Mouse (Mus musculus) forebrain, embryonic 13.5 days (tissue): ENCODE data around the gene Cog6. TPM values are rescaled to one million over a fixed set of nuclear protein-coding genes. Genes with fewer than 3 reads are reported as not detected.
A peak's percentile ranks its signal among the peaks of the same experiment; 100 is the strongest.

Experiments used
- ATAC-seq: fragments of 200-750 bp; cut with Nextera tagmentation; 2 replicates; pipeline ENCODE4 v1.8.0; 2017
- H3K27ac ChIP-seq: fragments of 300-500 bp; sonication (generic); 2 replicates; pipeline ENCODE4 v1.5.1; 2015; ENCODE audit warnings: inconsistent platforms, mild to moderate bottlenecking, moderate library complexity
- H3K27me3 ChIP-seq: fragments of 300-500 bp; sonication (generic); 2 replicates; pipeline ENCODE4 v1.6.1; 2015; ENCODE audit warnings: mild to moderate bottlenecking, inconsistent platforms
- H3K36me3 ChIP-seq: fragments of 300-500 bp; sonication (generic); 2 replicates; pipeline ENCODE4 v1.6.1; 2015; ENCODE audit warnings: mild to moderate bottlenecking, inconsistent platforms; ENCODE audit not compliant: poor library complexity, severe bottlenecking
- H3K4me1 ChIP-seq: fragments of 300-500 bp; sonication (generic); 2 replicates; pipeline ENCODE4 v1.6.1; 2015; ENCODE audit warnings: inconsistent platforms
- H3K4me2 ChIP-seq: fragments of 300-500 bp; sonication (generic); 2 replicates; pipeline ENCODE4 v1.6.1; 2015; ENCODE audit warnings: inconsistent platforms, mild to moderate bottlenecking, moderate library complexity
- H3K4me3 ChIP-seq: fragments of 300-500 bp; sonication (generic); 2 replicates; pipeline ENCODE4 v1.5.1; 2015; ENCODE audit warnings: mild to moderate bottlenecking, inconsistent platforms
- H3K9ac ChIP-seq: fragments of 300-500 bp; sonication (generic); 2 replicates; pipeline ENCODE4 v1.6.1; 2015; ENCODE audit warnings: mild to moderate bottlenecking, inconsistent platforms
- H3K9me3 ChIP-seq: fragments of 300-500 bp; sonication (generic); replicated peaks from 2 replicates; pipeline ENCODE4 v1.6.1; 2016; ENCODE audit warnings: inconsistent platforms
- WGBS: fragments of 180-500 bp; shearing (Covaris S2); methylation state at CpG from one replicate; pipeline ENCODE4 v1.1.7; 2015; 5-methylcytosine and 5-hydroxymethylcytosine counted together
- polyA plus RNA-seq: library from polyadenylated mRNA; unstranded; fragments of >200 nt; fragmentation: Nextera tagmentation; extraction: Ambion mirVana; gene quantifications from 2 replicates; pipeline ENCODE4 v1.2.1, GENCODE M21; 2015

Gene Cog6
- polyA plus RNA-seq, result 55.2 and 55.4 TPM in 2 replicates

DNA sequence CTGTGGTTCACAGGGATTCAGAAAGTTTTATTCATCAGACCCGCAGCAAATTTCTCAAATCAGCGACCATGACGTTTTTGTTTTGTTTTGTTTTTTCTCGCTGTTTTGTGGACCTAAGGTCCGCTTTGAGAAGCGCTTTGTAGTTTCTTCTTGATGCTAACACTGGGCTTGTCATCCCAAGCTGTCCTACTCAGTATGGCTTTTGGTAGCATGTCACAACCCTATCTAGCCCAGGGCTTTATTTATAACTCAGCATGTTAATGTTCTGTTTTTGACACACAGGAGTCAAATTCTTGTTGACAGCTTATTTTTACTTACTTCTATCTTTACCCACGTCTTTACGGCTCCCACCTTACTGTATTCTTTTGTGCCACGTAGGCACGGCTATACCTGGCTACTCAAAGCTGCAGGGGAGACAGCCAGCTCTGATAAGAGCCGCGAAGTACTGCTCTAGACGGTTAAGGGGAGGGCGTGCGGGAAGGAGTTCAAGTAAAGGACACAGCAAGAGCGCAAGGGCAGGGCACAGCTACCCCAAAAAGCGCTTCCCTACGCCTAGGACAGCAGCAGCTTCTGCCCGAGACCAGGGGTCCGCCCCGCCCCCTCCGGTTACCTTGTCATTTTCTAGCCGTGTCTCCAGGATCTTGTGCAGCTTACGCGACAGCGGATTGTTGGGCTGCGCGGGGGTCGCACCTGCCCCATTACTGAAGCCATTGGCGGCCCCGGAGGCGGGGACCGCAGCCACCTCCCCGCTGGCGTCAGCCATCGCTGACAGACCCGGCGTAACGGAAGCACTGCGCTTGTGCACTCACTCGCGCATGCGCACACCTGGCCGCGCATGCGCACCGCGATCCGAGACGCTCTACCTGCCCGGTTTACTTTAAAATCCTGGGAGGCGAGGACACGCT lies at the start of gene Cog6:
TSS of gene Cog6 (minus strand) at position 802 of the 905 bp plus-strand sequence.
- peaks cover 25% of the 10 kb centered on the region for H3K36me3 ChIP-seq
- H3K4me2 ChIP-seq, result peak within 1 kb of the TSS; percentile 76
- H3K9ac ChIP-seq, result peak within 1 kb of the TSS; percentile 83
- peak; percentile 95 for ATAC-seq
- H3K27me3 ChIP-seq, result no peaks in the 10 kb centered on the region
- H3K4me1 ChIP-seq, result peaks cover 9% of the 10 kb centered on the region
- 6% methylated on average over 53 of the region's 53 CpGs for WGBS
- H3K9me3 ChIP-seq, result no peaks in the 10 kb centered on the region
- H3K4me3 ChIP-seq, result peak within 1 kb of the TSS; percentile 79
- 0 out of 2 replicates have a peak within 1 kb of the TSS, but pooled peaks have one; percentile 25 for H3K27ac ChIP-seq

DNA sequence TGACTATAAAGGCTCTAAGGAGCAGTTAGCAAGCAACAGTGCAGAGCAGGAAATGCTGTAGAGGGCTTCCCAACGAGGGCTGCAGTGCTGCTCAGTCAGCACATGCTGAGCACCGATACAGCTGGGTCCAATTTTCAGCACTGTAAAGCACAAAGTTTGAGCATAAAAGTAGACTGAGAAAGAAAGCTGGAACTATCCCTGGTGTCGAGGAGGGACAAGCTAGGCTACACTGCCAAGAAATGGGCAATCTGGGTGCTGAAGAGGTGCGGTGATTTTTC lies 49.0 kb upstream of the Cog6 start:
- ATAC-seq, result no peak

DNA sequence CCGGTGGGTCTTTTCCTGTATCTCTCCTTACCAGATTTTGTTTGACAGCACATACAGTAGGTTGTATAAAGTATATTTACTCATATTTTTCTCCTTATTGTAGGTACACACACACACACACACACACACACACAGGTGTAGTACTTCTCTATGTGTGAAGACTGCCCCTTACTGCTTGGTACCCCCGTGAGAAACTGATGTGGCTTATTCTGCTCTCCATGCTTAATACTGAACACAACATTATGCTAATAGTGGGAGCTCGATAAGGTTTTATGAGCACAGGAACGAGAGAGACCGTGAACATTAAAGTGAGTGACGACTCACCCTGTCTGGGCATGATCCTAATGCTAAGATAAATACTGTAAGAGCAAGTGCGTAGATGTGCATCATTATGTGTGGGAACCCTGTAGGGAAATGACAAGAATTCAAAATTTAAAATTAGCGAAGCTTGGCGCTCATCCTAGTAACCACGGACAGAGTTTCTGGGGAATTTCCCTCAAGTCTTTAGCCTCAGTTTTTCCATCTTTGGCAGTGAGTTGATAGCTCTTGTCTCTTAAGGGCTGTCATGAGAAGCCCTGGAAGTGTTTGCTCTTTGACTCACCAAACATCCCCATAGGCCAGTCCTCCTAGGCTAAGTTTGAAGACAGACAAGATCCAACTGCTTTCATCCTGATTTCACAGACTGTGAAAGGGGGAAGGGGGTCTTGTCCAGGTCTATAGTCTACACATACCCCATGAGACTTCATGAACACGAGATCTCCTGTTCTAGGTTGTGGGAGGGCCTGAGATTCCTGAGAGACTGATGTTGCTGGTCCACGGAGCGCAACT lies 48.4 kb upstream of the Cog6 start:
- ATAC-seq, result no peak
- H3K9me3 ChIP-seq, result no peaks in the 10 kb centered on the region
- no peak overlapping the region for H3K4me3 ChIP-seq
- no peaks in the 10 kb centered on the region for H3K27me3 ChIP-seq
- no peaks in the 10 kb centered on the region for H3K36me3 ChIP-seq
- no peak overlapping the region for H3K9ac ChIP-seq
- no peak overlapping the region for H3K4me2 ChIP-seq
- 88% methylated on average over 13 of the region's 13 CpGs for WGBS
- peaks cover 12% of the 10 kb centered on the region; the same call in 1 of the 2 replicates for H3K4me1 ChIP-seq
- no peak overlapping the region for H3K27ac ChIP-seq

More for the DNA sequence above, 49.0 kb upstream of the Cog6 start:
- Histone ChIP-seq H3K36me3 (no peaks in the 10 kb centered on the region), H3K4me3 (no peak overlapping the region), H3K9ac (no peak overlapping the region), H3K4me1 (peaks cover 12% of the 10 kb centered on the region; the same call in 1 of the 2 replicates), H3K27ac (no peak overlapping the region), H3K4me2 (no peak overlapping the region), H3K9me3 (no peaks in the 10 kb centered on the region), H3K27me3 (no peaks in the 10 kb centered on the region)
- WGBS, result 83% methylated on average over 4 of the region's 4 CpGs

DNA sequence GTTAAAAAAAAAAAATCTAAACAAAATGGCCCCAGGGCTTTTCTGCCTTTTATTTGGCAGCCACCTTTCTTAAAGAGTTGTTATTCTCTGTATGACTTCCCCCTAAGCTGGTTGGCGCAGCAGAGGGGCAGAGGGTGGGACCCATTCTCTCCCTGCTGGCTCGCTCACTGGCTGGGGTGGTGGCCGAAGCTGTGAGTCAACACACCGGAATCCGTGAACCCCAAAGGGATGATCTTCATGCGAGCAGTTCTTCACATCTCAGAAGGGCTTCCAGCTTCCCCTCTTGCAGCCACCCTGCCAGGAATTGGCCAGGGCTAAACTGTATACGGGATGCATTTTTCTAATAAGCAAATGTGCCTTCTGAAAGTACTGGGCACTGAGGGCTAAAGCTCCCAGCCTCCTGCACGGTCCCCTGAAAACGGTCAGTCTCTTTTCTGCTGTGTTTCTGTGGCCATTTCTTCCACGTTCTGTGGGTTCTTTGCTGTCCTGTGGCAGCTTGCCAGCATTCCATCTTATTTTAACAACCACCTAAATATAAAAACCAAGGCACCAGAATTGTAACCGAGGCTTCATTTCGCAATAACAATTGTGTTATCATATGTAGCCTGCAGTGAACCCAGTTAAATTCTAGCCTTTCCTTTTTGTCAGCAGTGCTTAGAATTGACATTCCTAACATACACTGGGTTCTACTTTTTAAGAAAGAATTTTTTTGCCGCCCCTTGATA lies 46.5 kb upstream of the Cog6 start:
- ATAC-seq, result no peak
- H3K4me2 ChIP-seq, result no peak overlapping the region
- no peaks in the 10 kb centered on the region for H3K36me3 ChIP-seq
- H3K4me1 ChIP-seq, result peaks cover 6% of the 10 kb centered on the region; the same call in 1 of the 2 replicates
- no peak overlapping the region for H3K9ac ChIP-seq
- H3K27ac ChIP-seq, result 0 out of 2 replicates have a peak overlapping the region, but pooled peaks have one; percentile 12
- H3K9me3 ChIP-seq, result no peaks in the 10 kb centered on the region
- H3K4me3 ChIP-seq, result no peak overlapping the region
- H3K27me3 ChIP-seq, result no peaks in the 10 kb centered on the region
- WGBS, result 68% methylated on average over 13 of the region's 13 CpGs

DNA sequence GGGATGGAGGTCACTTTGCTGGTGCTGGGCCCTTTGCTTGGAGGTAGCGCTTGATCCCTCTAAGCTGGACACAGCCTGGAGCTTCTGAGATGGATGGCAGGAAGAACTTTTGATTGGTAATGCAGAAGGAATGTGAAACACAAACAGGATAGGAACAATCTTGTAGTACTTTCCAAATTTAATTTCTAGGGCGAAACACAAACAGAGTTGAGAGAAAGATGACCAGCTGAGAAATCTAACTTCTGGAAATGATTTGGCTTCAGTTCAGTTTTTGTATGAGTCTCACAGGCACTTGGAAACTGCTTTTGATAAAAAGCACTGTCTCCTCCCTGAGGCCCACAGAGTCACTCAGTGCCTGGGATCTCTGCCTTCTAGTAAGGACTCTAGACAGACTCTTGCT lies 42.9 kb upstream of the Cog6 start:
- H3K4me2 ChIP-seq, result no peak overlapping the region
- H3K4me1 ChIP-seq, result peaks cover 6% of the 10 kb centered on the region; the same call in 1 of the 2 replicates
- H3K4me3 ChIP-seq, result no peak overlapping the region
- H3K27ac ChIP-seq, result no peak overlapping the region
- no peak for ATAC-seq
- H3K9ac ChIP-seq, result no peak overlapping the region
- H3K36me3 ChIP-seq, result no peaks in the 10 kb centered on the region
- H3K9me3 ChIP-seq, result no peaks in the 10 kb centered on the region
- WGBS, result 85% methylated on average over 2 of the region's 2 CpGs
- H3K27me3 ChIP-seq, result no peaks in the 10 kb centered on the region

DNA sequence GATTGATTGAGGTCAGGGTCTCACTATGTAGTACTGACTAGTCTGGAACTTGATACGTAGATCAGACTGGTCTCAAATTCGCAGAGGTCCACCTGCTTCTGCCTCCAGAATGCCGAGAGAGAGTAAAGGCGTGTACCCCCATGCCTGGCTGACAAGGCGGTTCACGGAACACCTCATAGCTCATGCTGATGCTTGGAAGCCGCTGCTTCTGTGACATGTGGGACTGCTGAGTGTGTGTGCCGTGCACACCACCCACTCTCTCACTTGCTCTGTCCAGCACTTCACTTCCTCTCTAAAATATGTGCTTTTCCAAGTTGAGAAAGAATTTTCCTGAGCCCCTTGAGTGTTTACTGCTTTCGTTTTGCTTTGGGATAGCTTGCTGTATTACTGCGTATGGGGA lies 39.4 kb upstream of the Cog6 start:
- no peak for ATAC-seq
- H3K4me2 ChIP-seq, result no peak overlapping the region
- no peaks in the 10 kb centered on the region for H3K27me3 ChIP-seq
- no peak overlapping the region for H3K4me3 ChIP-seq
- H3K9me3 ChIP-seq, result no peaks in the 10 kb centered on the region
- no peak overlapping the region for H3K27ac ChIP-seq
- WGBS, result 92% methylated on average over 10 of the region's 10 CpGs
- H3K36me3 ChIP-seq, result no peaks in the 10 kb centered on the region
- H3K9ac ChIP-seq, result no peak overlapping the region
- no peaks in the 10 kb centered on the region for H3K4me1 ChIP-seq

DNA sequence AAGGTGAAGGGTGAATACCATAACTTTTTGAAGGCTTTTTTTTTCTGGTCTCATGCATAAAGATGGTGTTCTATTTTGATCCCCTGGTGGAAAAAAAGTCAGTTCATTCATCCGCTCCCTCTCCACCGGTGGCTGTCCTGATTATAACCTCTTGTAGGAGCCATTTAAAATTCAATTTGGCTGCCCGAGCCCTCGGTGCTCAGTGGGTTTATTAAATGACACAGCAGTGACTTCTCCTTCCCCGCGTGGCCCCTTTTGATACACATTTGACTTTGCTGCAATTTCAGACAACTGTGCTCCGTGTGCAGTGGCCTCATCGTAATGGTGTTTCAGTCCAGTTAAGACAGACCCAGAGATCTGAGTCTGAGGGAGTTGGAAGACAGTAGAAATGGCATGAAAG lies 35.3 kb upstream of the Cog6 start:
- Histone ChIP-seq H3K36me3 (no peaks in the 10 kb centered on the region), H3K27ac (no peak overlapping the region), H3K9ac (no peak overlapping the region), H3K4me1 (no peaks in the 10 kb centered on the region), H3K9me3 (no peaks in the 10 kb centered on the region), H3K27me3 (no peaks in the 10 kb centered on the region), H3K4me2 (no peak overlapping the region), H3K4me3 (no peak overlapping the region)
- WGBS, result 49% methylated on average over 8 of the region's 8 CpGs
- ATAC-seq, result no peak

DNA sequence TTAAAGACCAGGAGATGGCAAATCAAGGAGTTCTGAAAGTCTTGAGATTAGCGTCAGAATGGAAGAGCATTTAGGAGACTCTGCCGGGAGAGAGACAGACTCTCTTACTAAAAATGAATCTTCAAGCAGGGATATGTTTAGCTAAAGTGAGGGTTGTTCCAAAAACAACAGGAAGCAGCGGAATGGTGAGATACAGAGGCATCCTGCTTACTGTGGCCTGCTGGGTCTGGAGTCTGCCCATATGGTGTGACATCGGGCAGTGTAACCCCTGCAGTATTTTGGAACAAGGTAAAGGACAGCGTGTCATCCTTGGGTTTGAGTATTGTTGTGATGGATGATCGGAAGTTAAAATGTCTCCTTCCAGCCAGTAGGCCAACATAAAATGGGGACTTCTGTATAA lies 29.3 kb upstream of the Cog6 start:
- Histone ChIP-seq H3K9ac (no peak overlapping the region), H3K27ac (no peak overlapping the region), H3K4me3 (no peak overlapping the region), H3K27me3 (no peaks in the 10 kb centered on the region), H3K4me2 (no peak overlapping the region), H3K4me1 (peaks cover 19% of the 10 kb centered on the region), H3K9me3 (no peaks in the 10 kb centered on the region), H3K36me3 (no peaks in the 10 kb centered on the region)
- ATAC-seq, result no peak
- 89% methylated on average over 6 of the region's 6 CpGs for WGBS

DNA sequence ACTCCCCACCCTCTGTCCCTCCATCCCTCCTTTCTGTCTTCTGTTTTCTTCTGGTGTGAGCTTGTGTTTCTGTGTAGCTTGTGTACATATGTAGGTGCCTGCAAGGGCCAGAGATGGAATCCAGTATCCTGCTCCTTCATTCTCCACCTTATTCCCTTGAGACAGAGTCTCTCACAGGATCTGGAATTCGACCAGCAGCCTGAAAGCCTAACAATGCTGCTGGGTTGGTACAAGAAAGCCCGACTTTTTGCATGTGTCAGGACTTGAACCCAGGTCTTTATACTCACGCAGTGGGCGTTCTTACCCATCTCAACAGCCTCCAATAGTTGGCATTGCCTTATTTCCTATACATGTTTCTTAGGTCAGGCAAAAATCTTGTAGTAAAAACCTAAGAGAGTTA lies 28.7 kb upstream of the Cog6 start:
- Histone ChIP-seq H3K27me3 (no peaks in the 10 kb centered on the region), H3K4me3 (no peak overlapping the region), H3K27ac (no peak overlapping the region), H3K9me3 (no peaks in the 10 kb centered on the region), H3K9ac (no peak overlapping the region), H3K4me1 (peaks cover 24% of the 10 kb centered on the region), H3K36me3 (no peaks in the 10 kb centered on the region), H3K4me2 (no peak overlapping the region)
- no peak for ATAC-seq
- 81% methylated on average over 4 of the region's 4 CpGs for WGBS

DNA sequence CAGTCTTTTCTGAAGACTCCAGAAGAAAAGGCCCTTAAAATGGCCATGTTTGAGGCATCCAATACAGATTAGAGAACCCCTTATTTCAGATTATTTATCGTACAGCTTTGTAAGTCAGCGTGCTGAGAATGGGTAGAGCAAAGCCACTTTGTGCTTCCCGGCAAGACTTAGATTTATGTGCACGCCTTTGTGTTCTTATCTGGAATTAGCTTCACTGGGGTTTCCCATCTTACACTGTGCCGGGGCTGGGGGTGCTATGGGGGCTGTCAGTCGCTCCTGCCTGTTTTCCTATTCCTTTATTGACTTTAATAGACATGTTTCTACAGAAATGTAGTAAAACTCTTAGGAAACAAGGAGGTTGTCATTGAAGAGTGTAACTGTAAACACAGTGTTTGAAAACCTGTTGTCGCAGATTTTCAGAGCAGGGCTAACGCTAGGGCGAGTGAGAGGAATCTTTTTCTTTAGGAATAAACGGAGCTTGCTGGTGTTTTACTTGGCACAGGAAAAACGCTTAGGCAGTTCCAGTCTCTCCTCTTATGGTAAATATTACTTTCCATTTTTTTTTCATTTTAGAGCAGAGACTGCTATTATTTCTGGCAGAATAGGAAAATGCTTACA lies 27.8 kb upstream of the Cog6 start:
- 0 out of 2 replicates have a peak overlapping the region, but pooled peaks have one; percentile 13 for H3K4me3 ChIP-seq
- H3K9me3 ChIP-seq, result no peaks in the 10 kb centered on the region
- H3K27me3 ChIP-seq, result no peaks in the 10 kb centered on the region
- H3K4me1 ChIP-seq, result peaks cover 24% of the 10 kb centered on the region
- H3K4me2 ChIP-seq, result peak overlapping the region; percentile 11
- no peak overlapping the region for H3K9ac ChIP-seq
- no peaks in the 10 kb centered on the region for H3K36me3 ChIP-seq
- ATAC-seq, result no peak
- 78% methylated on average over 11 of the region's 11 CpGs for WGBS
- no peak overlapping the region for H3K27ac ChIP-seq

DNA sequence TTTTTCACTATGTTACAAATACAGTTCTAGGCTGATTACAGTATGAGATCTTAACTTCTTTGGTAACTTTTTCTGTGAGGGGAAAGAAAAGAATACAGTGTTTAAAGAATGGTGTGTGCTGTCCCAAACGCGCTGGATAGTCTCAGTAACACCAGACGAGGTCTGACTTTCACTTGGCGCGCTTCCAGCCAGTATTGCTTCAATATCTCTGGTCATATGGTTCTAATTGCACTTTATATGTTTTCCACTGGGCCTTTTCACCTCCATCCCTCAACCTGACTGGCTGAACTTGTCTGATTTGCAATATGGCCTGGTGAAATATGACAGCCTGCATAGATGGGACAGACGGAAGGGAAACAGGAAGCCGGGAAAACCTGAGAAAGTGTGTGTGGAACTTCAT lies 27.2 kb upstream of the Cog6 start:
- no peaks in the 10 kb centered on the region for H3K27me3 ChIP-seq
- H3K36me3 ChIP-seq, result no peaks in the 10 kb centered on the region
- no peak overlapping the region for H3K4me3 ChIP-seq
- no peaks in the 10 kb centered on the region for H3K9me3 ChIP-seq
- H3K9ac ChIP-seq, result no peak overlapping the region
- WGBS, result 78% methylated on average over 7 of the region's 7 CpGs
- no peak for ATAC-seq
- H3K27ac ChIP-seq, result no peak overlapping the region
- H3K4me2 ChIP-seq, result peak overlapping the region; percentile 11; the same call in 1 of the 2 replicates
- peaks cover 24% of the 10 kb centered on the region for H3K4me1 ChIP-seq
